In genomic region chr9:116058475-116058874, GRCm38 (mm10) we compare ENCODE assay signal across 18 mouse cellular contexts.
DNase-seq lines count a peak whose midpoint lies in the region; ATAC-seq and TF ChIP-seq lines count a peak whose summit lies in the region.
"Had no signal": no experiment of that assay in that cellular context is flagged by ENCODE, and none has a peak within 500 bp of the region (broad histone marks: within the 10 kb centered on the region; RNA-seq: fewer than 3 reads in every experiment).

No protein-coding gene starts in this region.

- no peak for TF ChIP-seq CTCF in bone marrow, adult 2 months (IDR thresholded peaks at IDR 0.05; ENCODE audit: control insufficient read depth, insufficient read depth, low read length)

- WGBS in bone marrow, adult 2 months = 28% methylated on average over 4 of the region's 4 CpGs

- TF ChIP-seq POLR2A in bone marrow, adult 2 months (IDR thresholded peaks at IDR 0.05; ENCODE audit: borderline replicate concordance, control insufficient read depth, low read depth, low read length) = no peak

- no peaks in the 10 kb centered on the region for H3K36me3 ChIP-seq in splenic B cell, adult 2 months (ENCODE audit: control insufficient read depth, insufficient read depth, low read length, poor library complexity, severe bottlenecking)
- H3K36me3 ChIP-seq: embryonic facial prominence, embryonic 13.5 days; G1E; heart, embryonic 13.5 days; hindbrain, embryonic 13.5 days had no signal

- H3K4me1 ChIP-seq in bone marrow, adult 2 months (ENCODE audit: control insufficient read depth, insufficient read depth, low read length) = peaks cover 2% of the 10 kb centered on the region; the same call in 1 of the 2 replicates

- peak; percentile 69 for ATAC-seq in megakaryocyte, adult 5-6 weeks (ENCODE audit: poor library complexity, severe bottlenecking)
- ATAC-seq: CD4-positive, CD25-positive, alpha-beta regulatory T cell, adult 4 months had no signal

- peak overlapping the region; percentile 71; the same call in 1 of the 2 replicates for H3K27ac ChIP-seq in bone marrow, adult 2 months (ENCODE audit: control insufficient read depth, insufficient read depth, low read depth, low read length, poor library complexity)
- H3K27ac ChIP-seq: embryonic facial prominence, embryonic 13.5 days; forebrain, embryonic 13.5 days; heart, embryonic 13.5 days; hindbrain, embryonic 13.5 days; hindbrain, postnatal 0 days had no signal

- no peaks in the 10 kb centered on the region for H3K27me3 ChIP-seq in splenic B cell, adult 2 months (ENCODE audit: control insufficient read depth, insufficient read depth, low read length, poor library complexity, severe bottlenecking)
- H3K27me3 ChIP-seq: embryonic facial prominence, embryonic 13.5 days; forebrain, embryonic 13.5 days; heart, embryonic 13.5 days; hindbrain, embryonic 13.5 days had no signal

- H3K4me3 ChIP-seq in bone marrow, adult 2 months (replicated peaks; ENCODE audit: control insufficient read depth, low read depth, low read length) = no peak overlapping the region
- H3K4me3 ChIP-seq: embryonic facial prominence, embryonic 13.5 days; forebrain, embryonic 13.5 days; heart, embryonic 13.5 days; hindbrain, embryonic 13.5 days had no signal

- DNase-seq in 416B (ENCODE audit: low read depth) = peak; percentile 46
- DNase-seq in splenic B cell, adult 2 months (ENCODE audit: low read depth, low spot score) = peak; percentile 36
- no peak for DNase-seq in right cerebral cortex, postnatal 14 days
- no peak for DNase-seq in spleen, postnatal 10 days (ENCODE audit: low spot score in 2 of 2)
- DNase-seq: adrenal gland, adult 8-10 months; cerebellum, adult 11 months; cerebellum, adult 8-10 months; gastrocnemius, postnatal 14 days; heart, postnatal 4 days had no signal

Comparison
In these comparisons a context has a peak if more than half of its experiments do, and no peak if none do; other contexts are left out.
1. DNase-seq: peak in 416B (single experiment) and splenic B cell, adult 2 months (single experiment); none in right cerebral cortex, postnatal 14 days (single experiment) and spleen, postnatal 10 days (0 of 2).